Mouse (Mus musculus): ENCODE measurements at regions not wholly inside any gene's neighbourhood (a gene's known extent, or its start where the extent isn't known, plus 50 kb on each side); places are given as distances from the start of the nearest gene placed in this dataset.

- TF ChIP-seq CTCF (IDR thresholded peaks at IDR 0.05; ENCODE audit: low read depth, low read length) = no peak
- TF ChIP-seq POLR2A (IDR thresholded peaks at IDR 0.05; ENCODE audit: borderline replicate concordance, low read depth, low read length) = no peak
Measured at GRCm38 (mm10) chr13:52369851-52370250, 161.2 kb downstream of the Diras2 start.
